Mouse (Mus musculus): ENCODE results near the gene Zfp831.

DNA sequence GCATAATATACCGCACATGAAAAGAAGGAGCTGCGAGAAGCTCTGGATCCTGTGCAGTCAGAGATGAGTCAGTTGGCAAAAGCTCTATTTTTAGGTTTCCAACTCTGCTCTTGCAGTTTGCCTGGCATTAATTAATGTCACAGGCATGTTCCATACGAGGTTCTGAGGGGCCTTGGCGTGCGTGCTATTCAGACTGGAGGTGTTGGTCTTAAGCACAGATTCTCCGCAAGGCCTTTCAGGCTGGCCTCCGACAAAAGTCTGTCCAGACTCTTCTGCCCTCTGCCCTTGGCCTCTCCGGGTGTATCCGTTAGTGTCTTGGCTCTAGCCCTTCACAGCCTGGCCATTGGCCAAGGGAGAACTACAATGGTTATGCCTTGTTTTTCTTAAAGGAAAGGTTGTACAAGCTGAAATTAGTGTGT, 43.5 kb upstream of the Zfp831 start:
- TF ChIP-seq CTCF (IDR thresholded peaks at IDR 0.05; ENCODE audit: control insufficient read depth, insufficient read depth, low read length) (no peak), POLR2A (IDR thresholded peaks at IDR 0.05; ENCODE audit: borderline replicate concordance, control insufficient read depth, low read depth, low read length) (no peak)

All from bone marrow, adult 2 months (tissue).